12 mouse cellular contexts compared by ENCODE assay signal in genomic region chr12:107855547-107855946, GRCm38 (mm10).
"Had no signal": no experiment of that assay in that cellular context is flagged by ENCODE, and none has a peak within 500 bp of the region (broad histone marks: within the 10 kb centered on the region; RNA-seq: fewer than 3 reads in every experiment).

No protein-coding gene starts in this region.

- H3K27ac ChIP-seq: kidney, postnatal 0 days; liver, embryonic 12.5 days; neural tube, embryonic 12.5 days had no signal

- H3K36me3 ChIP-seq: liver, embryonic 12.5 days; midbrain, embryonic 10.5 days; neural tube, embryonic 12.5 days had no signal

- H3K9me3 ChIP-seq: liver, embryonic 12.5 days; midbrain, embryonic 10.5 days; neural tube, embryonic 12.5 days had no signal

- H3K4me3 ChIP-seq: liver, embryonic 12.5 days; midbrain, embryonic 10.5 days; neural tube, embryonic 12.5 days had no signal

- H3K27me3 ChIP-seq: liver, embryonic 12.5 days; neural tube, embryonic 12.5 days had no signal

- ATAC-seq: inflammation-experienced regulatory T-cells, adult 6 months; liver, embryonic 12.5 days had no signal

- H3K4me2 ChIP-seq: liver, embryonic 12.5 days; neural tube, embryonic 12.5 days had no signal

- H3K4me1 ChIP-seq: liver, embryonic 12.5 days had no signal

- DNase-seq: kidney, adult 9 months; kidney, postnatal 36 days; layer of hippocampus, adult 9-11 months; layer of hippocampus, postnatal 36 days; lung, postnatal 36 days; midbrain, embryonic 14.5 days; thymus, postnatal 4 days had no signal

- H3K9ac ChIP-seq: liver, embryonic 12.5 days; neural tube, embryonic 12.5 days had no signal
